Mouse (Mus musculus) left cerebral cortex, adult 11 months (tissue): ENCODE results near the gene Psme1.

Experiments
- DNase-seq: peaks from one replicate; pipeline ENCODE4 v3.0.0; 2022; ENCODE audit warnings: low spot score

Psme1 gene

DNA sequence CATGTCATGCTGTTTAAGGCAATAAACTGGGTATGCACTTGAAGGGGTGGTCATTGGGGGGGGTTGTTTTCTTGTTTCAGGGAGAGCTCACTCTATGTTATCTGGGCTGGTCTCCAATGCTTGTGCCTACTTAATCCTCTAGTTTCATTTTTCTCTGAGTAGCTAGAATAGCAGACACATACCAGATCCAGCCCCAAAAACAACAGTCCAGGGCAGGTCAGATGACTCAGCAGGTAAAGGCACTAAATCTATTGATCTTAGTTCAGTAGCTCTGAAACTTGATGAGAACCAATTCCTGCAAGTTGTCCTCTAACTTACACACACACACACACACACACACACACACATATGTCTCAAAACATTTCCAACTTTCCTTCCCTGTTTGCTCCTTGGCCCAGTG lies 6.2 kb upstream of the Psme1 start:
- DNase-seq: no peak

DNA sequence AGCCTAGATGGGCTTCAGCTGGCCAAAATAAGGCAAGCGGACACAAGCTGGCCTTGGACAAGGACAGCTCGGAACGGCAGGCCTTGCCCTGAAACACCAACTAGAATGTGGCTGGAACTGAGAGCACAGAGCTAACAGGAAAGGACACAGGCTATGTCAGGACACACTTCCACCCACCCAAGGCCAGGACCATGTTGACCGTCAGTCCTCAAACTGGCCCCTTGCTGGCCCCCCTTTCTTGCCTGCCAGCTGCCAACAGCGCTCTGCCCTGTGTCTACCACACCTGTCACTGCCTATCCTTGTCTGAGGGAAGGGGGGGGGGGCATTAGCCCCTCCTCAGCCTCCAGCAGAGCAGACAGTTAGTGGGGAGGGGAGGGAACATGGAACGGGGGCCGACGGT lies 2.6 kb upstream of the Psme1 start, which contains the start of gene Fitm1:
Gene Fitm1, plus strand, starts transcription at position 316 of the 400 bp plus-strand sequence.
- no peak for DNase-seq

DNA sequence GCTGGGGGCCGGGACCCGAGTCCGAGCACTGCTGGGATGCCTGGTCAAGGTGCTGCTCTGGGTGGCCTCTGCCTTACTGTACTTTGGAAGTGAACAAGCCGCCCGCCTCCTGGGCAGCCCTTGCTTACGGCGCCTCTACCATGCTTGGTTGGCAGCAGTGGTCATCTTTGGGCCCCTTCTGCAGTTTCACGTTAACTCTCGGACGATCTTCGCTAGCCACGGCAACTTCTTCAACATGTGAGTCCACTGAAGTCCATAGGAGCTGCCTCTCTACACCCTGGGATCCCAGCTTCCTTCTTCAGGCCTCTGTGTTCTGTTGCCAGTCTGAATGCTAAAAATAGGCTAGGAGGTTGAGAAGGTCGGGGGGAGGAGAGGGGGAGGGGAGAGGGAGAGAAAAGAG lies 2.2 kb upstream of the Psme1 start:
- DNase-seq: no peak

DNA sequence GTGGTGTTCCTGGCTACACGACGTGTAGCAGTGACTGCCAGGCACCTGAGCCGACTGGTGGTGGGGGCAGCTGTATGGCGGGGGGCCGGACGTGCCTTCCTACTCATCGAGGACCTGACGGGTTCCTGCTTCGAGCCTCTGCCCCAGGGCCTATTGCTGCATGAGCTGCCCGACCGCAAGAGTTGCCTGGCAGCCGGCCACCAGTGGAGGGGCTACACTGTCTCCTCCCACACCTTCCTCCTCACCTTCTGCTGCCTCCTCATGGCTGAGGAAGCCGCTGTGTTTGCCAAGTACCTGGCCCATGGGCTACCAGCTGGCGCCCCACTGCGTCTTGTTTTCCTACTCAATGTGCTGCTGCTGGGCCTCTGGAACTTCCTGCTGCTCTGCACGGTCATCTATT lies 1.5 kb upstream of the Psme1 start:
- DNase-seq: no peak

DNA sequence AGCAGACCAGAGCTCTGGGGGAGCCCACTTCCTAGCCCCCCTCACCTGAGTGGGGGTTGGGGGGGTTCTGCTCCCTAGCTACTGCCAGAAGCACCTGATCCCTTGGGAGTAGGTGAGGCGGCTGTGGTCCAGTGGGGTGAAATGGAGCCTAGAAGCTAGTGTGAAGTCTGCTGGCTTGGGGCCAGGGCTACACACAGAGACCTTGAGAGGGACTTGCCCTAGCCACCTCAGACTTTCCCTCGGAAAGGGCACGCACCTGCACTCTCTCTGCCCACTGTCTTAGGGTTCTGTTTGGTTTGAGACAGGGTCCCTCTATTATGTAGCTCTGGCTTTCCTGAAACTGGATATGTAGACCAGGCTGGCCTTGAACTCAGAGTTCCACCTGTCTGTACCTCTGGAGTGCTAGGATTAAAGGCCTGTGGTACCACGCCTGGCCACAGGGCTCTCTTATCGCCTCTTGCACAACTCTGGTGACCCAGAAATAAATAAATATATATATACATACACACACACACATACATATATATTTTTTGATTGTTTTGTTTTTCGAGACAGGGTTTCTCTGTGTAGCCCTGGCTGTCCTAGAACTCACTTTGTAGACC lies 846 bp downstream of the Psme1 start:
- DNase-seq: no peak

DNA sequence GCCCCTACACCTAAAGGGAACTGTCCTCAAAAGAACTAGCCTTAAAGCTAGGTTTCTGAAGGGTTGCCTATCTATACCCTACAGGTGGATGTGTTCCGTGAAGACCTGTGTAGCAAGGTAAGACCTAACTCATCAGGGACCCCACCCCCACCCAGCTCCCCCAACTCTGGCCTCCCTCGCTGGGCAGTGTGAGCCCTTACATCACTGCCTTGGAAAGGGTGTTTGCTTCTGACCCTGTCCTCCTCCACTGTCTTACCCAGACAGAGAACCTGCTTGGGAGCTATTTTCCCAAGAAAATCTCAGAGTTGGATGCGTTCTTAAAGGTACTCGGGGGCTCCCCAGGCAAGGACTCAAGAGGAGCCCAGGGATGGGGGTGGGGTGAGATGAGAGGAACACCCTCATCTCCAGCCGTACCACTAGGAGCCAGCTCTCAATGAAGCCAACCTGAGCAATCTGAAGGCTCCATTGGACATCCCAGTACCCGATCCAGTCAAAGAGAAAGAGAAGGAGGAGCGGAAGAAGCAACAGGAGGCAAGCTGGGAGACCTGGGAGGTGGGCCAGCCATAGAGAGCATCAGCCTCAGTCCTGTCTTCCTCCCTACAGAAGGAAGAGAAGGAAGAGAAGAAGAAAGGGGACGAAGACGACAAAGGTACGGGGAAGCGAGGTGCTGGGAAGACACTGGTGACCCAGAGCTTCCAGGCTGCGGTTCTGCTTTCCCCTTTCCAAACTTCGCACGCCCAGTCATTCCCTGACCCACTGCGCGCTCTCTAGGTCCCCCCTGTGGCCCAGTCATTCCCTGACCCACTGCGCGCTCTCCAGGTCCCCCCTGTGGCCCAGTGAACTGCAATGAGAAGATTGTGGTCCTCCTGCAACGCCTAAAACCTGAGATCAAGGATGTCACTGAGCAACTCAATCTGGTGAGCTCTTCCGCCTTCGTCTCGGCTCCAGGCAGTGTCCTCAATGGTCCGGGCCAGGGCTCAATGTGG lies 1.9 kb downstream of the Psme1 start:
- no peak for DNase-seq

DNA sequence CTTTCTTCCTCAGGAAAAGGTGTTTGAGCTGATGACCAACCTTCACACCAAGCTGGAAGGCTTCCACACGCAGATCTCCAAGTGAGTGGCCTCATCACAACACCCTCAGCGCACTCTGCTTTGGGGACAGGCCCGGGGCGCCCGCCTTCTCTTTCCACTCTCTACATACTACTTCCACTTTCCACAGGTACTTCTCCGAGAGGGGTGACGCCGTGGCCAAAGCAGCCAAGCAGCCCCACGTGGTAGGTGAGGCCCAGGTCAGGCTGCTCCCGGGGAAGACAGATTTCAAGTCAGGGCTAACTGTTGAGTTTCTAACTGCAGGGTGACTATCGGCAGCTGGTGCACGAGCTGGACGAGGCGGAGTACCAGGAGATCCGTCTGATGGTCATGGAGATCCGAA lies 2.8 kb downstream of the Psme1 start:
- no peak for DNase-seq

DNA sequence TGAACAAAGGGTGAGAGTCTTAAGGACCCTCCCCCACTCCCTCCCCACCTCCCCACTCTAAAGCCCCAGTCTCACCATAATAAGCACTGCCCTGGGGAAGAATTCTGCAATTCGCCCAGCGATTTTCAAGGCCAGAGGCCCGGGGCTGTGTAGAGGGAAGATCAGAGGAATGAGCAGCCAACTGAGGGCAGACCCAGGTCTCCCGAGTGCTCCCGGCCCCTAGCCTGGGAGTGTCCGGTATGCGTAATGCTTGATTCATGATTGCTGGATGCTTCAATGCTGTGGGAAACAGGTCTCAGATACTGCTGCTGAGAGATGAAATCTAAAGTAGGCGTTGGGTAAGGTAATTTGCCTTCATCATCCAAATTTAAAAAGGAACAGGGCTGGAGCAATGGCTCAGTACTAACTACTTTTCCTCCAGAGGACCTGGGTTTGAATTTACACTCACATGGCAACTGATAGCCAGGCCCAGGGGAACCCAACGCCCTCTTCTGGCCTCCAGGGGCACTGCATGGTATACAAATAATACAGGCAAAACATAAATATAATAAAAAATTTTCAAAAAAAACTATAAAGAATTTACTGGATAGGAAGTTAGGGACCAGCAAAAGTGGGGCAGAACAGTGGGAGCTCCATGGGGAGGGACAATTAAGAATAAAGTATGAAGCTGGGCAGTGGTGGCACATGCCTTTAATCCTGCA lies 4.2 kb downstream of the Psme1 start:
- no peak for DNase-seq

DNA sequence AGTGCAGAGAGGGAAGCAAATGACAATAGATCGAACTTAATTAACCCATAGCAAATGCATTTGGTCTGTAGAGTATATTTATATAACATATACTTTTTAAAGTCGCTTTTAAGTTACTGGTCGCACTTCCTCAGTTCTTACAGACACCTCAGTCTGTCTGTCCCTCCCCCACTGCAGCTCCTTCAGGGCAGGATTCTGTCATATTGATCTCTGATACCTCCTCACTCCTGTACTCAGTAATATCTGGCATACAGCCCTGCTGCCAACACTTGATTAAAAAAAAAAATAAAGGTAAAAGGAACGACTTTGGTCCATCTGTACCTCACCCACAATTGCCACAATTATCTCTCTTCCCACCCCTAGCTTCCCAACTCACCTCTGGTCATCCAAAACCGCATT lies 6.4 kb downstream of the Psme1 start:
- no peak for DNase-seq

DNA sequence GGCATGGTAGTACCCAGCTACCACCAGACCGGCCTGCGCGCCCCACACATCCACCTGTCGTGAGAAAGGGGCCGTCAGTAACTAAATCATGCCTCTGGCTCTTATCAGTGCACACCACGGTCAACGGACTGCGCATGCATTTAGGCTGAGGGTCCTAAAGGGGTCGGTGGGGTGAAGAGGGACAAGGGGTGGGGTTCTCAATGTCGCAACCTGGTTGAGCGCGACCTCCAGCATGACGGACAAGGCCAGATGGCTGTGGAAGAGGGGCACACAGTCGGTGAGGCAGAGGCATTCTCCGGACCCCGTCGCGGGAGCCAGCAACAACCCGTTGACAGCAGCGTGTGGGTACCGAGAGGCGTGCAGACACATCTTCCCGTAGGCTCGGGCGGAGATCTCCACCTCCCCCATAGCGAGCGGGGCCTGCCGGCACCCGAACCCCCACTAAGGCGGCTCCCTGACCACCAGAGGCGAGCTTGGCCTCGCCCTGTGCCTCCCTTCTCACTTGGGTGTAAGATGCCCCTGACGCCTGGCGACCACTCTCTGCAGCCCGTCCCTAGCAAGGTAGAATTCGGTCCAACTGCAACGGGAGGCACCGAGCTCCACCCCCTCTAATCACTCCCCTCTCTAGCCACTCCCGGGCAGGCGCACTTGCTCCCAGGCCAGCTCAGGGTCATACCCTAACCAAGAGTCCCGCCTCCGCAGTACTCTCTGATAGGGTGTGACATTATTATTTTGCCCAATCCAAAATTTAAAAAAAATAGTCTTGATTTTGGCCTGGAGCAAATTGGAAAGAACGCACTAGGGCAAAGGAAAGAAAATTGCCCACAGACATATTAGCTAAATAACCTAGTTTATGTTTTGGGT lies 7.0 kb downstream of the Psme1 start, which contains the start of gene Emc9:
Gene Emc9, minus strand, starts transcription at position 601 of the 864 bp plus-strand sequence.
- DNase-seq: peak; percentile 48

DNA sequence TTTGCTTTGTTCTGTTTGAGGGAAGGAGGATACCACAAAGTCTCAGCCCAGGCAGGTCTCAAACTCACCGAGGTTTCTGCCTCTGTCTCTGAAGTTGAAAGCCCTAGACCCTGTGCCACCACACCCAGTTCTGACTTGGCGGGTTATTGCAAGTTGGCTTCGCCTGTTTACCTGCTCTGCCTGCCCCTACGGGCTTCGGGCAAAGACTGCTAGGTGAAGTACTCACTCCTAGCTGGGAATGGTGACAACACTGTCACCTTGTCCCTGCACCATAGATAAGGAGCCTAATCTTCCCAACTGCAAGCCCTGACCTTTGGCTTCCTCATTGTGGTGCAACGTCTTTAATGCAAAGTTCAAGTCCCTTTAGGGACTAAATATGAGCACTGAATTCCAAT lies 7.6 kb downstream of the Psme1 start:
- no peak for DNase-seq

DNA sequence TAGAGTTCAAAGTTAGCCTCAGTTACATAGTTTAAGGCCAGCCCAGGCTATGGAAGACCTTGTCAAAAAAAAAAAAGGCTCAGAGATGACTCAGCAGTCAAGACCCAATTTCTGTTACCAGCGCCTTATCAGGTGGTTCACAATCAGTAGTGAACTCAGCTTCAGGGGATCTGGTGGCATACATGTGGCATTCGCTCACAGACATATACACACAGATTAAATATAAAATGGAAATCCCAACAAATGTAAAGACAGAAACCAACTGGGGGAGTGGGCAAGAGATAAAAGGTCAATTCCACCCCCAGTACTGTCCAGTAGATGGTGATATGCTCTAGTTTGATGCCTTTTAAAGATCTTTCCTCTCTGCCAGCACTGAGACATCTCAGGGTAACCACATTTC lies 8.2 kb downstream of the Psme1 start:
- DNase-seq: no peak

DNA sequence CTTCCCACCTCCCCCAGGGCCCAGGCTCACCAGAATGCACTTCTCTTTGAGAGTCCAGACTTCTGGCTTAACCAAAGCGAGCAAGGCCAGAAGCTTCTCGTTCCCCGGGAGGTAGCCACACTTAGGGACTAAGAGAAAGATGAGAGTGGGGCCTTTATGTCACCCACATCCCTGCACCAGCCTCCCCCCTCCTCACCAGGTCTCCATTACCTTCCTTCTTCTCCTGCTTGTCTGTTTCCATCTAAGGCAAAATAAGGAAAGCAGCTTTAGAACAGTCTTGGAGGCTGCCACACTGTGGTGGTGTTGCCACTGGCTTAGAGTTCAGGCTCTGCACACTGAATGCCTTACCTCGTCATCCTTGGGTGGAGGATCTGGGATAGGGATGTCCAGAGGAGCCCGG lies 11.3 kb downstream of the Psme1 start:
- no peak for DNase-seq

DNA sequence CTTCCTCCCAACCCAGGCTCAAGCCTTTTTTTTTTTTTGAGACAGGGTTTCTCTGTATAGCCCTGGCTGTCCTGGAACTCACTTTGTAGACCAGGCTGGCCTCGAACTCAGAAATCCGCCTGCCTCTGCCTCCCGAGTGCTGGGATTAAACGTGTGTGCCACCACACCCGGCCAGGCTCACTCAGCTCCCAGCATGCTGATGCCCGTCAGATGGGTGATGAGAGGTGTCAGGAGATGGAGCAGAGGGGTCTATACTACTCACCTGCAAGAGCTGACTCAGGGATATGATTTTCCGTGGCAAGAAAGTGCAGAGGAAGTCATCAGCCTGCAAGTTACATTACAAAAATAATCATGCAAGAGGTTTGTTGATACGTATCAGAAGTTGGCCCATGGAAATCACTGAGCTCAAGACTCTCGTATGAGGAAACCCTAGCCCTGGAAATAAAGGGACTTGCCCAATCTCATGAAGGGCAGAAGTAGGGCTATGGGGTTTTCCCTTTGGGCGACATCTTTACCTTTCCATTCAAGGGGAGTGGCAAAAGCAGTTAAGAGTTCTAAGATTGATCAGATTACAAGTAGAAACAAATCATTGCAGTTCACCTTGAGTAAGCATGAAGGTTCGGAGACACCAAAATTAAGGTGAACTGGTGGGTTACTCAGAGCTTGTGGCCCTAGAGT lies 12.0 kb downstream of the Psme1 start:
- DNase-seq: no peak

DNA sequence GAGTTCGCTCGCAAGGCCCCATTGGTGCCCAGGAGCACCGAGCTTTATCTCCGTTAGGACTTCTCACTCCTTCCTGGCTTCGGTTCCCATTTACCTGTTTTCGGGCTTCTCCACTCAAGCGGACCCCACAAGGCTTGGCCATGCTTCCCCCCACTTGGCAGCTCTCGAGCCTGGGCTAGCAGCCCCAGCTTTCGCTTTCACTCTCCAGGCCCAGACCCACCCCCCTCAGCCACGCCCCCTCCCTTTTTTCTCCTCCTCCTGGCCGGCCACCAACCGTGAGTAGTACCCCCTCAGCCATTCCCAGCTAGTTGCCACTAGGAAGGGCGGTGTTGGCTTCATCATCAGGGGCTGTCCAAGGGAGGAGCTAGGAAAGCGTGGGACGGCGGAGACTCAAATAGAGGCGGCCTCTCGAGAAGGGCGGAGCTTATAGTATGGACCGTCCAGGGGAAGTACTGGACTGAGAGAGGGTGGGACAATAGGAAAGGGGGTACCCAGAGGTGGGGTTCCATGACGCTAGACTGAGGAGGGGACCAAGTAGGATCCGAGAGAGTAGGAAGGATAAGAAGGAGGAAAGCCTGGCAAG lies 12.9 kb downstream of the Psme1 start, which contains the start of gene Psme2:
Gene Psme2, minus strand, starts transcription at position 366 of the 583 bp plus-strand sequence.
- peak; percentile 90 for DNase-seq

DNA sequence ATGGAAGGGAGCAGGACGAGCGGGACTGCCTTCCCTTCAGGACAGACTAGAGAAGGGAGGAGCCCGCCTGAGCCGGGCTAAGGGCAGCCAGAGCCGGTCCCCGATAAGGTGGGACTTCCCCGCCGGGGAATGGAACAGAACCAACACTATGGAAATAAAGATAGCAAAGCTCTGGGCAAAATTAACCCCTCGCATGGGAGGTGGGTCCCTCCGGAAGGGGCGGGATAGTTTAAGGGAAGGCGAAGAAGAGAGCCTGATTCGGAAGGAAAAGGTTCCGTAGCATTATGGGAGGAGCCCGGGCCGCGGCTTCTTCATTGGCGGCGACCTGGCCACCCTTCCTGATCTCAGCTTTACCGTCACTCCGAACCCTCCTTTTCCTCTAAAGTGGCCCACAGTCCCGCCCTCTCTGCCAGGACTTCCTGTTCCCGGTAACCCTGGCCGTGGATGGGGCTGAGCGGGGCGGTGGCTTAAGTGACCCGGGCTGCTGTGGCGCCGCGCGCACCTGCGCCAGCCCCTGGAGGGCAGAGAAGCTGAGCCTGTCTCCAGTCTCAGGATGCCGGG lies 13.5 kb downstream of the Psme1 start, which contains the start of gene Rnf31:
Gene Rnf31, plus strand, starts transcription at position 378 of the 561 bp plus-strand sequence.
- DNase-seq: peak; percentile 91

DNA sequence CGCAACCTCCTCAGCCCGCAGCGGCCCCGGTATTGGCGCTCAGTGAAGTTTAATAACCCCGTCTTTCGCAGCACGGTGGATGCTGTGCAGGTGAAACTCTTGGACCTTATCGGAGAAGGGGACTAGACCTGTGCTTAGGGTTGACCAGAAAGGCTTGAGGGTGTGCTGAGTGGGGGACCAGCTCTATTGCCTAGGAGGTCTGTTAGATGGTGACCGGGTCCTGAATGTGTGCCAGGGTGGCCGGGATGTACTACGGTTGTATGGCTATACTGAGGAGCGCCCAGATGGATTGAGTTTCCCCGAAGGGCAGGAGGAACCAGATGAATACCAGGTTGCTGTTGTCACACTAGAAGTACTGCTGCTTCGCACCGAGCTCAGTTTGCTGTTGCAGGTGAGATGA lies 14.3 kb downstream of the Psme1 start:
- DNase-seq: no peak

DNA sequence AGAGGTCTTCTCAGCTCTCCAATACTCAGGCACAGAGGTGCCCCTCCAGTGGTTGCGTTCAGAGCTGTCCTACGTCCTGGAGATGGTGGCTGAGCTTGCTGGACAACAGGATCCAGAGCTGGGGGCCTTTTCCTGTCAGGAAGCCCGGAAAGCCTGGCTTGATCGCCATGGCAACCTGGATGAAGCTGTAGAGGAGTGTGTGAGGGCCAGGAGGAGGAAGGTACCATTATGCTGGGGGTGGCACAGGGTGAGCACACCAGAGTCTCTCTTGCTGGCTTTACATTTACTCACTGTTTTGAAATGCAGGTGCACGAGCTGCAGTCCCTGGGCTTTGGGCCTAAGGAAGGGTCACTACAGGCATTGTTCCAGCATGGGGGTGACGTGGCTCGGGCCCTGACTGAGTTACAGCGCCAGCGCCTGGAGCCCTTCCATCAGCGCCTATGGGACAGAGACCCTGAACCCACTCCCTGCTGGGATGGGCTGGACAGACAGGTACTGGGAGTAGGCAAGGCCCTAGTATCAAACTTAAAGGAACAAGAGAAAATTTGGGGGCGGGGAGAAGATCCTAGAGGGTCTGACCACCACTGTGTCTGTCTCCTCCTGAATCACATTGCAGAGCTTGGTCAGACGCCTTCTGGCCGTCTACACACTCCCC lies 18.2 kb downstream of the Psme1 start:
- no peak for DNase-seq

DNA sequence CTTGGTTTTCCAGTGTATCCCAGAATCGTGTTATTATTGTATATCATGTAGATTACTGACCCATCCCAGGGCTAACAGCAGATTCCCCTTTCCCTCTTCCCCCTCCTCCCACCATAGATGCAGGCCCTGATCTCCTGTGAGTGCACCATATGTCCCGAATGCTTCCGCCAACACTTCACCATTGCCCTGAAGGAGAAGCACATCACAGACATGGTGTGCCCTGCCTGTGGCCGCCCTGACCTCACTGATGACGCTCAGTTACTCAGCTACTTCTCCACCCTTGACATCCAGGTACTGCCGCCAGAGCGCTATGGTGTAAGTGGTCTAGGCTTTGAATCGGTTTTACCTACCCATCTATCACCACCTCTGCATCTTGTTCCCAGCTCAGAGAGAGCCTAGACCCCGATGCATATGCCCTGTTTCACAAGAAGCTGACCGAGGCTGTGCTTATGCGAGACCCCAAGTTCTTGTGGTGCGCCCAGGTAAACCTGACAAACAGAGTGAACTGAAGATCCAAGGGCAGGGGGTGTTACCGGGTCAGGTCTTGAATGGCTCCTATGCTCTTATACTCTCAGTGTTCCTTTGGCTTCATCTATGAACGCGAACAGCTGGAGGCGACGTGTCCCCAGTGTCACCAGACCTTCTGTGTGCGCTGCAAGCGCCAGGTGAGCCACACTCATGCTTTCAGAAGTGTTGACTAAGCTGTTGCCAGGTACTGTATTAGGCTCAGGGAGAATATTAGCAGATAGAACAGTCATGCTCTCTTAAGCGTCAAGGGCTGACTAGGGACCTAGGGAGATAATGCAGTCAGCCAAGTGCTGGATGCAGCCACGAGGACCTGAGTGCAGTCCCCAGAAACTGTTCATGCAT lies 20.8 kb downstream of the Psme1 start:
- no peak for DNase-seq
